Mouse (Mus musculus) hindbrain, embryonic 11.5 days (tissue): ENCODE results near the gene Lpp. TPM values are rescaled to one million over a fixed set of nuclear protein-coding genes. Genes with fewer than 3 reads are reported as not detected.

Experiments used
- ATAC-seq: fragments of 200-750 bp; cut with Nextera tagmentation; 2 replicates; pipeline ENCODE4 v1.8.0; 2017; ENCODE audit warnings: mild to moderate bottlenecking, moderate TSS enrichment, moderate library complexity; ENCODE audit not compliant: low FRiP score
- DNase-seq: peaks from one replicate; pipeline ENCODE4 v3.0.0-alpha.2; 2015; ENCODE audit warnings: low spot score
- H3K27ac ChIP-seq: fragments of 300-500 bp; sonication (generic); 2 replicates; pipeline ENCODE4 v1.5.1; 2014; ENCODE audit warnings: mild to moderate bottlenecking, low read depth, low read length
- H3K27me3 ChIP-seq: fragments of 300-500 bp; sonication (generic); 2 replicates; pipeline ENCODE4 v1.6.1; 2014; ENCODE audit warnings: mild to moderate bottlenecking, low read length, moderate library complexity, mixed read lengths; ENCODE audit not compliant: control insufficient read depth, insufficient read depth
- H3K36me3 ChIP-seq: fragments of 300-500 bp; sonication (generic); 2 replicates; pipeline ENCODE4 v1.6.1; 2014; ENCODE audit warnings: mild to moderate bottlenecking, low read length, moderate library complexity, mixed read lengths; ENCODE audit not compliant: control insufficient read depth, insufficient read depth
- H3K4me1 ChIP-seq: fragments of 300-500 bp; sonication (generic); replicated peaks from 2 replicates; pipeline ENCODE4 v1.6.1; 2014; ENCODE audit warnings: low read length, mixed read lengths; ENCODE audit not compliant: control insufficient read depth, insufficient read depth
- H3K4me2 ChIP-seq: fragments of 300-500 bp; sonication (generic); replicated peaks from 2 replicates; pipeline ENCODE4 v1.6.1; 2014; ENCODE audit warnings: mild to moderate bottlenecking, low read depth, low read length
- H3K4me3 ChIP-seq: fragments of 300-500 bp; sonication (generic); 2 replicates; pipeline ENCODE4 v1.5.1; 2014; ENCODE audit warnings: low read depth, low read length
- H3K9ac ChIP-seq: fragments of 300-500 bp; sonication (generic); 2 replicates; pipeline ENCODE4 v1.6.1; 2014; ENCODE audit warnings: low read depth, low read length
- H3K9me3 ChIP-seq: fragments of 300-500 bp; sonication (generic); 2 replicates; pipeline ENCODE4 v1.6.1; 2016; ENCODE audit warnings: low read length; ENCODE audit not compliant: control insufficient read depth
- WGBS: fragments of 180-500 bp; shearing (Covaris S2); extraction: QIAGEN DNeasy Blood & Tissue Kit; methylation state at CpG from one replicate; pipeline ENCODE4 v1.1.7; 2014; 5-methylcytosine and 5-hydroxymethylcytosine counted together
- polyA plus RNA-seq: library from polyadenylated mRNA; unstranded; fragments of >200 nt; fragmentation: Nextera tagmentation; extraction: Ambion mirVana; gene quantifications from 2 replicates; pipeline ENCODE4 v1.2.1, GENCODE M21; 2014

Gene Lpp
- polyA plus RNA-seq, 1 experiment from 2014 or later: 25.1 TPM

DNA sequence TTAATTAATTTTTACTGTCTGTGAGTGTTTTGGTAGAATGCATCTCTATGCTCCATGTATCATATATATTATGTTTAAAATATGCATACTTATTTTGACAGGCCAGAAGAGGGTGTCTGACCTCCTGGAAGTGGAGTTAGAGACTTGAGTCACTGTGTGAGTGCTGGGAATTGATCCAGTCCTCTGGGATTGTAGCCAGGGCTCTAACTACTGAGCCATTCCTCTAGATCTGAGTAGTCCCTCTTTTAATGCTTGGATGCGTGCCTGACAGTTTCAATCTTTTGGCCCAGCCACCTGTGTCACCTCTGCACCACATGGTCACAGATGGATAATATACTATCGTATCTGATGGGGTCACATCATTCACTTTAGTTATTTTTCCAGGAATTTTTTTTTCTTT, 138.4 kb downstream of the Lpp start:
- DNase-seq (no peak), ATAC-seq (no peak)
- 81% methylated on average over 2 of the region's 2 CpGs for WGBS
- Histone ChIP-seq H3K4me1 (no peaks in the 10 kb centered on the region), H3K9me3 (no peaks in the 10 kb centered on the region), H3K36me3 (no peaks in the 10 kb centered on the region), H3K9ac (no peak overlapping the region), H3K27me3 (no peaks in the 10 kb centered on the region), H3K27ac (no peak overlapping the region), H3K4me2 (no peak overlapping the region), H3K4me3 (no peak overlapping the region)

DNA sequence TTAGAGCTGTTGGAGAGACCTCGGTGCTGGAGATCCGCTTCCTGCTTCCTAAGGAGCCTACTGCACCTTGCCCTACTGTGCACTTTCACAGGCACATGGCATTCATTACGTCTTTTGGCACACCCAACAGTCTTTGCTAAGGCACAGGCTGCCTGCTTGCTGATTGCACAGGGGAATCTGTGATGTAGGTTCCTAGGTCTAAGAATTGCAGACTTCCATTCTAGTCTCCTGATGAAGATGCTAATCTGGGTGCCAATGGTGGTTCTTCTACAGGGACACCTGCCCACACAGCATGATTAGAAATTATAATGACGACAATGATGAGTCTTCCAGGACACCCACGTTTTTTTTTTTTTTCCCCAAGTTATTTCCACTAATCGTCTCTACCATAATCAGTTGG, 141.9 kb downstream of the Lpp start:
- Histone ChIP-seq H3K4me3 (no peak overlapping the region), H3K4me1 (no peaks in the 10 kb centered on the region), H3K4me2 (no peak overlapping the region), H3K36me3 (no peaks in the 10 kb centered on the region), H3K9ac (no peak overlapping the region), H3K27ac (no peak overlapping the region), H3K27me3 (no peaks in the 10 kb centered on the region), H3K9me3 (no peaks in the 10 kb centered on the region)
- 89% methylated on average over 6 of the region's 6 CpGs for WGBS
- ATAC-seq (no peak), DNase-seq (no peak)

DNA sequence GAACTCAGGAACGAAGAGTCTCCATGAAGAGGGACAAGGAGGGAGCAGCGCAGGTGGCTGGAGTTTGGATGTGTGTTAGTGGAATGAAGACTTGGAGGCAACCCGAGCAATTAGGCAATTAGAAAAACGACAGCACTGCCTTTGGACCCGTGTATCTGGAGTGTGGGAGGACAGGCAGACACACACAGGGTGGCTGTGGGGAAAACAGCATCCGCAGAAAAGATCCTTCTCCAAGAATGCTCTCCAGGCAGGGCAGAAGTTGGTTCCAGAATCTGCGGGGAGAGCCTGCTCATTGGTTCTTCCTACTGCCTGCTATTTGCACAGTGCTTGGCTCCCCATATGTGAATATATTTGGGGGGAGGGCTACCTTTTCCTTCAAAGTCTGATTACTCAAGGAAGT, 143.0 kb downstream of the Lpp start:
- H3K9ac ChIP-seq: no peak overlapping the region
- WGBS: 78% methylated on average over 7 of the region's 7 CpGs

GRCm38 (mm10) chr16:24539003-24539402, 145.7 kb downstream of the Lpp start:
- Histone ChIP-seq H3K4me1 (no peaks in the 10 kb centered on the region), H3K9me3 (no peaks in the 10 kb centered on the region), H3K4me2 (no peak overlapping the region), H3K4me3 (no peak overlapping the region), H3K9ac (no peak overlapping the region), H3K27ac (no peak overlapping the region), H3K36me3 (no peaks in the 10 kb centered on the region), H3K27me3 (no peaks in the 10 kb centered on the region)
- DNase-seq: no peak
- WGBS: 88% methylated on average over 4 of the region's 4 CpGs
- ATAC-seq: no peak

More for the DNA sequence above, 143.0 kb downstream of the Lpp start:
- Histone ChIP-seq H3K36me3 (no peaks in the 10 kb centered on the region), H3K9me3 (no peaks in the 10 kb centered on the region), H3K27me3 (no peaks in the 10 kb centered on the region), H3K4me3 (no peak overlapping the region), H3K27ac (no peak overlapping the region), H3K4me1 (no peaks in the 10 kb centered on the region), H3K4me2 (no peak overlapping the region)
- ATAC-seq (no peak), DNase-seq (no peak)

GRCm38 (mm10) chr16:24542864-24543263, 149.6 kb downstream of the Lpp start:
- H3K27me3 ChIP-seq: no peaks in the 10 kb centered on the region
- H3K9ac ChIP-seq: no peak overlapping the region
- H3K36me3 ChIP-seq: no peaks in the 10 kb centered on the region
- DNase-seq (no peak), ATAC-seq (no peak)
- H3K4me3 ChIP-seq: no peak overlapping the region
- H3K4me1 ChIP-seq: no peaks in the 10 kb centered on the region
- H3K27ac ChIP-seq: no peak overlapping the region
- H3K9me3 ChIP-seq: no peaks in the 10 kb centered on the region
- no peak overlapping the region for H3K4me2 ChIP-seq
- WGBS: 94% methylated on average over 7 of the region's 7 CpGs

DNA sequence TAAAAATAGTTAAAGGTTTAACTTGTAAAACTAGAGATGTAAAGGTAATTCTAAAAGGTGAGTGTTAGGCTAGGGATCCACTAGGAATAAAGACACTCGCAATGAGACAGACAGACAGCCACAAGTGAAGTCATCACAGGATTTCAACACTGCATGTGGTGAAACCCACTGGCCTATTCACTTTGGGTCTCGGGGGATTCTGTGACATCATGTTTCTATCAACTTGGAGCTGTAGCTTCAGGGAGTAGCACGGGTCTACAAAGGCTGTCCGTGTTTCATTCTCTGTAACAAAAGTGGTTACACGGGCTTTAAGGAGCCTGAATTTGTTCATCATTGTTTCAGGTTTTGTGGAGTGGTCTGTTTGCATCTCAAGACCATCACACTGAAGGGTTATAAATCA, 152.1 kb downstream of the Lpp start:
- ATAC-seq: no peak
- Histone ChIP-seq H3K9me3 (no peaks in the 10 kb centered on the region), H3K4me3 (no peak overlapping the region), H3K4me1 (no peaks in the 10 kb centered on the region), H3K27me3 (no peaks in the 10 kb centered on the region), H3K36me3 (no peaks in the 10 kb centered on the region), H3K4me2 (no peak overlapping the region), H3K9ac (no peak overlapping the region), H3K27ac (no peak overlapping the region)
- DNase-seq: no peak
- WGBS: 85% methylated on average over 5 of the region's 5 CpGs

DNA sequence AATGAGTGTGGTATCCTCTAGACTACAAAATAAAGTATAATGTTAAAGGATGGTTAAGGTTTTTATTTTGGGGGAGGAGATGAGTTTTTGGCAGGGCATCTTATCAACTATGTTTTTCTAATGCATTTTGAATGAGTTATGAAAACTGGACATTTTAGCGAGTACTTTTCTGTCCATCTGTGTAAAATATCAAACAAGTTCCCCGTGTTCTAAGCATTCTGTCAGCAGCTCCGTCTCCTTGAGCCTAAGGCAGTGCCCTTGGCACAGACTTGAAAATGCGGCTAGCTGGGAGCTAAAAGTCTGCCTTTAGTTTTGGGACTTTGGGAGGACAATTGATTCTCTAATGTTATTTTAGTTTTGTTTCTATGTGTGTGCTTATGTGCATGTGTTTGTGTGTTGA, 165.2 kb downstream of the Lpp start:
- Histone ChIP-seq H3K4me1 (no peaks in the 10 kb centered on the region), H3K36me3 (no peaks in the 10 kb centered on the region), H3K4me2 (no peak overlapping the region), H3K9ac (no peak overlapping the region), H3K9me3 (no peaks in the 10 kb centered on the region), H3K27ac (no peak overlapping the region), H3K4me3 (no peak overlapping the region), H3K27me3 (no peaks in the 10 kb centered on the region)
- 91% methylated on average over 4 of the region's 4 CpGs for WGBS
- ATAC-seq: no peak
- DNase-seq: no peak

DNA sequence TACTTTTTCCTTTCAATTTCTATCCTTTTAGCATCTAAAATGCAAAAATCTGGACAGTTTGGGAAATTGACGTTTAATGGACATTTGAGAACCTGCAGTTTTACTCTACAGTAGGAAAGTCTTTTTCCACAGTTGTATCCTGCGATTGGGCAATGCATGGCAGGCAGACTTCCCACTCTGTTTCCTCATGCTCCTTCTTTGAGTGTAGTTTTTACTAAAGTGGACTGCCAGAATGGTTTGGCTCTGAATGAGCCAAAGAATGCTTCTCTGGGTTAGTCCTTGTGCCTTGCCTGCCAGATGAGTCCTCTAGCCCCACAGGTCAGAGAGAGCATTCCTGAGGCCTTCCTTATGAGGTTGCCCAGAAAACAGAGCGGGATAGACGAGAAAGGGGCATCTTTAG, 166.5 kb downstream of the Lpp start:
- ATAC-seq: no peak
- WGBS: 91% methylated on average over 4 of the region's 4 CpGs
- H3K9me3 ChIP-seq: no peaks in the 10 kb centered on the region

DNA sequence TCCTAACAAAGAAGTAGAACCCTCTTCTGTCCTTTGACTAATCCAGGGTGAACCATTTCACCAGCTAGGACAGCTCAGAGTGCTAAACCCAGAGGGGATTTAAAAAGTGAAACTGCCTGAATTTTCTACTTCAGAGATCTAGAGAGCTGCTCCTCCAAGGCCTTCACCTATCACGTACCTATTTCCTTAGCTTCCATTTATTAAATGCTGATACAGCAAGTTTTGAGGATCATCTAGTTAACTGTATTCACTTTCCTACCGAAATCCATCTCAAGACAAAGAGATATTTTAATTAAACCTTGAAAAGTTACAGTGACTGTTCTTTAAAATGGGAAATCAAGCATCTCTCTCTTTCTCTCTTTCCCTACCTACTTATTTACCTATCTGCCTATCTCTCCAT, 167.7 kb downstream of the Lpp start:
- Histone ChIP-seq H3K27me3 (no peaks in the 10 kb centered on the region), H3K9me3 (no peaks in the 10 kb centered on the region), H3K9ac (no peak overlapping the region), H3K27ac (no peak overlapping the region), H3K4me3 (no peak overlapping the region), H3K36me3 (no peaks in the 10 kb centered on the region), H3K4me1 (no peaks in the 10 kb centered on the region), H3K4me2 (no peak overlapping the region)
- ATAC-seq (no peak), DNase-seq (no peak)
- WGBS: 92% methylated on average over 2 of the region's 2 CpGs

More for the DNA sequence above, 166.5 kb downstream of the Lpp start:
- Histone ChIP-seq H3K36me3 (no peaks in the 10 kb centered on the region), H3K9ac (no peak overlapping the region), H3K4me3 (no peak overlapping the region), H3K27ac (no peak overlapping the region), H3K4me2 (no peak overlapping the region), H3K27me3 (no peaks in the 10 kb centered on the region), H3K4me1 (no peaks in the 10 kb centered on the region)
- DNase-seq: no peak
